Mouse (Mus musculus) lung, postnatal 0 days (tissue): Measurements from ENCODE around the gene Rapgef6.

Experiments used
- CTCF ChIP-seq: IDR thresholded peaks from 2 replicates; pipeline ENCODE4 v1.5.1; 2016; ENCODE audit warnings: antibody characterized with exemption, mild to moderate bottlenecking
- EP300 ChIP-seq: IDR thresholded peaks from 2 replicates; pipeline ENCODE4 v1.6.1; 2016; ENCODE audit warnings: antibody characterized with exemption, mild to moderate bottlenecking, control low read depth

DNA sequence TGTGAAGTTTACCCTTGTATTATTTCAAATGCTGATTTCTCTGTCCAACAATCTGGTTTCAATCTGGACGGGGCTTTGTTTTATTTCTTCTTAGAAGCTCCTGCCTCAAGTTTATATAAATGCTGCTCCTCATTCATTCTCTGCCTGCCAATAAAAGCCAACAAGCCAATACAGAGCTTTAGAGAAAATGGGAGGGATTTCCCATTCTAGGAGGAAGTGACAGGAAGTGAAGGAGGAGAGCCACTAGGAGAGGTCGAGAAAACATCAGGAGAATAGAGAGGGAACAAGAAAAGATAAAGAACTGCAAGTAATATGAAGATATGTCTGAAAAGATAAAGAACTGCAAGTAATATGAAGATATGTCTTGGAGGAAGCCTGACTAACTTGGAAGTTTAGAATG lies 190.2 kb downstream of the Rapgef6 start:
- no peak for TF ChIP-seq CTCF
- TF ChIP-seq EP300, result no peak
